Mouse (Mus musculus) lung, adult 2 months (tissue): ENCODE results near the gene Kif9.

ENCODE experiments used
- CTCF ChIP-seq: fragments of 200-500 bp; IDR thresholded peaks from 2 replicates; pipeline ENCODE4 v1.5.1; 2011; ENCODE audit warnings: mild to moderate bottlenecking, low read length, control low read depth; ENCODE audit not compliant: insufficient read depth
- POLR2A ChIP-seq: fragments of 200-500 bp; IDR thresholded peaks from 2 replicates; pipeline ENCODE4 v1.6.1; 2011; ENCODE audit warnings: low read depth, mild to moderate bottlenecking, control low read depth, low read length, borderline replicate concordance; ENCODE audit errors: extremely low read depth

- no peak for TF ChIP-seq CTCF
- no peak for TF ChIP-seq POLR2A
Observed at GRCm38 (mm10) chr9:110459145-110459727, 17.5 kb upstream of the Kif9 start.
